10 mouse cellular contexts compared by ENCODE assay signal in the genomic region with DNA sequence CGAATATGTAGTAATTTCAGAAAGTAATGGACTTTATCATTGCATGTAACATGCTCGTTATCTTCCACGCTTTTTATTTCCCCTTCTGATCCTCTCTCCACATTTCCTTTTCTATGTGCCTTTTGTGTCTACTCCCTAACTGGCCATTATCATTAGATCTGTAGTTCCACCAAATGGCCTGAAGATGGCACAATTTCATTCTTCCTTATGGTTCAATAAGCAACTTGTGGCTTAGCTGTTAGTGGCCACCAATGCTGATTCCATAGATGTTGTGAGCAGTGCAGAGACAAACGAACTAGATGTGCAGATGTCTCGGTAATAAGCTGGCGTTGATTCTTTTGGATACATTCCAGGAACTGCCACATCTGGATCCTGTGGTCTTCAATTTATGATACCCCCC.
DNase-seq lines count a peak whose midpoint lies in the region; ATAC-seq and TF ChIP-seq lines count a peak whose summit lies in the region.
"Had no signal": no experiment of that assay in that cellular context is flagged by ENCODE, and none has a peak within 500 bp of the region (broad histone marks: within the 10 kb centered on the region; RNA-seq: fewer than 3 reads in every experiment).

No protein-coding gene starts in this region.

- no peak overlapping the region for H3K27ac ChIP-seq in kidney, postnatal 0 days
- H3K27ac ChIP-seq: macrophage had no signal

- ATAC-seq in kidney, postnatal 0 days (replicated peaks; ENCODE audit: low FRiP score, low read depth) = no peak

- H3K9ac ChIP-seq in kidney, postnatal 0 days (ENCODE audit: low read depth, low read length) = no peak overlapping the region

- no peaks in the 10 kb centered on the region for H3K9me3 ChIP-seq in kidney, postnatal 0 days (replicated peaks; ENCODE audit: low read length)

- intact Hi-C loops in left cerebral cortex, postnatal 14 days (cut with DNase I) = loop anchor here (10.0 kb wide), 2 partner anchors 304 to 344 kb away; no protein-coding TSS in a partner anchor

- DNase-seq in cerebellum, adult 11 months = peak; percentile 5
- DNase-seq in cerebellum, adult 11-12 months = no peak
- DNase-seq in left cerebral cortex, postnatal 14 days (ENCODE audit: low spot score in 2 of 2) = peak; percentile 29 to 57
- no peak for DNase-seq in left cerebral cortex, adult 8-10 months (ENCODE audit: low spot score in 2 of 2)
- DNase-seq in brain, adult 2 months (ENCODE audit: low read depth, low spot score) = peak; percentile 78
- peak; percentile 80 for DNase-seq in kidney, postnatal 0 days (ENCODE audit: low spot score)
- no peak for DNase-seq in urinary bladder, postnatal 4 days (ENCODE audit: low spot score in 2 of 2)
- no peak for DNase-seq in right cerebral cortex, postnatal 14 days

- no peak overlapping the region for H3K4me3 ChIP-seq in kidney, postnatal 0 days (replicated peaks; ENCODE audit: low read depth, low read length)

- no peaks in the 10 kb centered on the region for H3K36me3 ChIP-seq in kidney, postnatal 0 days (ENCODE audit: insufficient read depth, low read length)
- H3K36me3 ChIP-seq: G1E had no signal

- H3K4me1 ChIP-seq in kidney, postnatal 0 days (replicated peaks; ENCODE audit: insufficient read depth, low read length) = no peaks in the 10 kb centered on the region

- H3K4me2 ChIP-seq in kidney, postnatal 0 days (ENCODE audit: low read length) = no peak overlapping the region

- peak; percentile 82 for TF ChIP-seq CTCF in kidney, postnatal 0 days (IDR thresholded peaks at IDR 0.05; ENCODE audit: low read depth)

- WGBS in kidney, postnatal 0 days = 61% methylated on average over 6 of the region's 6 CpGs

- no peaks in the 10 kb centered on the region for H3K27me3 ChIP-seq in kidney, postnatal 0 days (ENCODE audit: insufficient read depth, low read length)

Comparison
In these comparisons a context has a peak if more than half of its experiments do, and no peak if none do; other contexts are left out.
1. DNase-seq: peak in cerebellum, adult 11 months (single experiment), left cerebral cortex, postnatal 14 days (2 of 2), brain, adult 2 months (single experiment) and kidney, postnatal 0 days (single experiment); none in cerebellum, adult 11-12 months (single experiment), left cerebral cortex, adult 8-10 months (0 of 2), urinary bladder, postnatal 4 days (0 of 2) and right cerebral cortex, postnatal 14 days (single experiment).